Mouse (Mus musculus): ENCODE data around the gene Clec3b. TPM values are rescaled to one million over a fixed set of nuclear protein-coding genes. Genes with fewer than 3 reads are reported as not detected.

The Clec3b gene
- polyA plus RNA-seq, 1 experiment from 2014 or later = not detected

- H3K9me3 ChIP-seq (ENCODE audit: low read length) = no peaks in the 10 kb centered on the region
- ATAC-seq = no peak
- H3K27me3 ChIP-seq (ENCODE audit: insufficient read depth, low read length) = no peaks in the 10 kb centered on the region
- H3K36me3 ChIP-seq (replicated peaks; ENCODE audit: insufficient read depth, low read length) = no peaks in the 10 kb centered on the region
- H3K27ac ChIP-seq (ENCODE audit: low read depth) = no peak overlapping the region
- no peaks in the 10 kb centered on the region for H3K4me1 ChIP-seq (ENCODE audit: insufficient read depth)
- no peak for DNase-seq
- no peak overlapping the region for H3K4me2 ChIP-seq (ENCODE audit: low read depth, low read length)
- TF ChIP-seq CTCF (IDR thresholded peaks at IDR 0.05; ENCODE audit: low read depth) = no peak
- TF ChIP-seq EP300 (IDR thresholded peaks at IDR 0.05; ENCODE audit: low read depth) = no peak
- no peak overlapping the region for H3K9ac ChIP-seq (replicated peaks)
- H3K4me3 ChIP-seq (ENCODE audit: low read depth, low read length) = no peak overlapping the region
- WGBS (ENCODE audit: insufficient replicate concordance) = 74% methylated on average over 5 of the region's 5 CpGs
These were observed 2.3 kb upstream of the Clec3b start for GRCm38 (mm10) chr9:123148430-123148829.

GRCm38 (mm10) chr9:123151561-123151960 is 815 bp downstream of the Clec3b start:
- ATAC-seq = no peak
- H3K4me3 ChIP-seq (ENCODE audit: low read depth, low read length) = no peak overlapping the region
- no peak overlapping the region for H3K27ac ChIP-seq (ENCODE audit: low read depth)
- H3K27me3 ChIP-seq (ENCODE audit: insufficient read depth, low read length) = no peaks in the 10 kb centered on the region
- H3K9me3 ChIP-seq (ENCODE audit: low read length) = no peaks in the 10 kb centered on the region
- no peak overlapping the region for H3K9ac ChIP-seq (replicated peaks)
- H3K4me1 ChIP-seq (ENCODE audit: insufficient read depth) = no peaks in the 10 kb centered on the region
- WGBS (ENCODE audit: insufficient replicate concordance) = 17% methylated on average over 1 of the region's 1 CpGs
- H3K36me3 ChIP-seq (replicated peaks; ENCODE audit: insufficient read depth, low read length) = no peaks in the 10 kb centered on the region
- TF ChIP-seq CTCF (IDR thresholded peaks at IDR 0.05; ENCODE audit: low read depth) = no peak
- no peak for TF ChIP-seq EP300 (IDR thresholded peaks at IDR 0.05; ENCODE audit: low read depth)
- no peak for DNase-seq
- no peak overlapping the region for H3K4me2 ChIP-seq (ENCODE audit: low read depth, low read length)

GRCm38 (mm10) chr9:123152026-123152425 is 1.3 kb downstream of the Clec3b start:
- 27% methylated on average over 3 of the region's 3 CpGs for WGBS (ENCODE audit: insufficient replicate concordance)
- Histone ChIP-seq H3K4me1 (ENCODE audit: insufficient read depth) (no peaks in the 10 kb centered on the region), H3K4me2 (ENCODE audit: low read depth, low read length) (no peak overlapping the region), H3K27me3 (ENCODE audit: insufficient read depth, low read length) (no peaks in the 10 kb centered on the region), H3K9me3 (ENCODE audit: low read length) (no peaks in the 10 kb centered on the region), H3K4me3 (ENCODE audit: low read depth, low read length) (no peak overlapping the region), H3K36me3 (replicated peaks; ENCODE audit: insufficient read depth, low read length) (no peaks in the 10 kb centered on the region), H3K27ac (ENCODE audit: low read depth) (no peak overlapping the region), H3K9ac (replicated peaks) (no peak overlapping the region)
- no peak for DNase-seq
- no peak for ATAC-seq
- TF ChIP-seq CTCF (IDR thresholded peaks at IDR 0.05; ENCODE audit: low read depth) (no peak), EP300 (IDR thresholded peaks at IDR 0.05; ENCODE audit: low read depth) (no peak)

- Histone ChIP-seq H3K4me1 (ENCODE audit: insufficient read depth) (no peaks in the 10 kb centered on the region), H3K4me2 (ENCODE audit: low read depth, low read length) (no peak overlapping the region), H3K9ac (replicated peaks) (no peak overlapping the region), H3K4me3 (ENCODE audit: low read depth, low read length) (no peak overlapping the region), H3K36me3 (replicated peaks; ENCODE audit: insufficient read depth, low read length) (no peaks in the 10 kb centered on the region), H3K27me3 (ENCODE audit: insufficient read depth, low read length) (no peaks in the 10 kb centered on the region), H3K27ac (ENCODE audit: low read depth) (no peak overlapping the region), H3K9me3 (ENCODE audit: low read length) (no peaks in the 10 kb centered on the region)
- ATAC-seq (no peak), DNase-seq (no peak)
- no peak for TF ChIP-seq EP300 (IDR thresholded peaks at IDR 0.05; ENCODE audit: low read depth)
- no peak for TF ChIP-seq CTCF (IDR thresholded peaks at IDR 0.05; ENCODE audit: low read depth)
- WGBS (ENCODE audit: insufficient replicate concordance) = 84% methylated on average over 2 of the region's 2 CpGs
These were observed 2.4 kb downstream of the Clec3b start for GRCm38 (mm10) chr9:123153121-123153520.

GRCm38 (mm10) chr9:123156910-123157361 is 6.2 kb downstream of the Clec3b start:
- DNase-seq (no peak), ATAC-seq (peak; percentile 43; the same call in 1 of the 2 replicates)
- H3K4me1 ChIP-seq (ENCODE audit: insufficient read depth) = no peaks in the 10 kb centered on the region
- no peak for TF ChIP-seq CTCF (IDR thresholded peaks at IDR 0.05; ENCODE audit: low read depth)
- TF ChIP-seq EP300 (IDR thresholded peaks at IDR 0.05; ENCODE audit: low read depth) = no peak
- no peaks in the 10 kb centered on the region for H3K27me3 ChIP-seq (ENCODE audit: insufficient read depth, low read length)
- no peaks in the 10 kb centered on the region for H3K36me3 ChIP-seq (replicated peaks; ENCODE audit: insufficient read depth, low read length)
- H3K4me2 ChIP-seq (ENCODE audit: low read depth, low read length) = 0 out of 2 replicates have a peak overlapping the region, but pooled peaks have one; percentile 16
- no peaks in the 10 kb centered on the region for H3K9me3 ChIP-seq (ENCODE audit: low read length)
- 45% methylated on average over 30 of the region's 30 CpGs for WGBS (ENCODE audit: insufficient replicate concordance)
- no peak overlapping the region for H3K9ac ChIP-seq (replicated peaks)
- H3K4me3 ChIP-seq (ENCODE audit: low read depth, low read length) = no peak overlapping the region
- H3K27ac ChIP-seq (ENCODE audit: low read depth) = no peak overlapping the region

GRCm38 (mm10) chr9:123157699-123158098 is 7.0 kb downstream of the Clec3b start:
- ATAC-seq = no peak
- TF ChIP-seq EP300 (IDR thresholded peaks at IDR 0.05; ENCODE audit: low read depth) = no peak
- no peak for TF ChIP-seq CTCF (IDR thresholded peaks at IDR 0.05; ENCODE audit: low read depth)
- H3K4me1 ChIP-seq (ENCODE audit: insufficient read depth) = no peaks in the 10 kb centered on the region
- no peak overlapping the region for H3K4me3 ChIP-seq (ENCODE audit: low read depth, low read length)
- H3K27me3 ChIP-seq (ENCODE audit: insufficient read depth, low read length) = no peaks in the 10 kb centered on the region
- no peaks in the 10 kb centered on the region for H3K36me3 ChIP-seq (replicated peaks; ENCODE audit: insufficient read depth, low read length)
- no peak for DNase-seq
- no peaks in the 10 kb centered on the region for H3K9me3 ChIP-seq (ENCODE audit: low read length)
- H3K9ac ChIP-seq (replicated peaks) = no peak overlapping the region
- H3K27ac ChIP-seq (ENCODE audit: low read depth) = no peak overlapping the region
- H3K4me2 ChIP-seq (ENCODE audit: low read depth, low read length) = no peak overlapping the region

All from liver, postnatal 0 days (tissue).